Mouse (Mus musculus) liver, postnatal 0 days (tissue): ENCODE data around the gene Hsp90ab1.

Source experiments
- CTCF ChIP-seq: sonication (generic); IDR thresholded peaks from 2 replicates; pipeline ENCODE4 v1.5.1; 2016; ENCODE audit warnings: antibody characterized with exemption, low read depth
- EP300 ChIP-seq: IDR thresholded peaks from 2 replicates; pipeline ENCODE4 v1.6.1; 2016; ENCODE audit warnings: antibody characterized with exemption, low read depth, mild to moderate bottlenecking

- peak; percentile 79 for TF ChIP-seq EP300
- no peak for TF ChIP-seq CTCF
Measured at GRCm38 (mm10) chr17:45608396-45608795, 35.3 kb upstream of the Hsp90ab1 start.
